Mouse (Mus musculus): Measurements from ENCODE around the gene Olfr1346. TPM values are rescaled to one million over a fixed set of nuclear protein-coding genes. Genes with fewer than 3 reads are reported as not detected.

Olfr1346 gene
- not detected for polyA plus RNA-seq (2014; fragmentation: Illumina TruSeq; extraction: RNeasy Lipid Tissue Mini Kit (QIAGEN cat#74804); ENCODE audit: low read depth, low replicate concordance)

GRCm38 (mm10) chr7:6466951-6467350 is at the start of gene Olfr1346:
Olfr1346 (plus strand) TSS chr7:6467101.

GRCm38 (mm10) chr7:6438388-6438787 is 28.5 kb upstream of the Olfr1346 start, which contains the start of gene Olfr1344:
Olfr1344 (plus strand) TSS chr7:6438688.

GRCm38 (mm10) chr7:6455868-6456267 is 11.0 kb upstream of the Olfr1346 start, which contains the start of gene Olfr1336:
Olfr1336 (plus strand) TSS chr7:6456168.

GRCm38 (mm10) chr7:6486841-6487240 is 19.9 kb downstream of the Olfr1346 start, which contains the start of gene Olfr5:
Olfr5 (minus strand) TSS chr7:6486941.

GRCm38 (mm10) chr7:6499655-6500054 is 32.8 kb downstream of the Olfr1346 start, which contains the start of gene Olfr1347:
Olfr1347 (minus strand) TSS chr7:6499755.

GRCm38 (mm10) chr7:6508648-6509047 is 41.7 kb downstream of the Olfr1346 start, which contains the start of gene Olfr1348:
Olfr1348 (minus strand) TSS chr7:6508748.

GRCm38 (mm10) chr7:6522850-6523249 is 55.9 kb downstream of the Olfr1346 start, which contains the start of gene Olfr1349:
Olfr1349 (minus strand) TSS chr7:6522950.

Other genes starting within 250 kb of the Olfr1346 start
- not detected for gene Zscan5b, start 244.8 kb upstream of the Olfr1346 start, polyA plus RNA-seq (2014; fragmentation: Illumina TruSeq; extraction: RNeasy Lipid Tissue Mini Kit (QIAGEN cat#74804); ENCODE audit: low read depth, low replicate concordance)
- gene Epp13, start 214.4 kb upstream of the Olfr1346 start, polyA plus RNA-seq (2014; fragmentation: Illumina TruSeq; extraction: RNeasy Lipid Tissue Mini Kit (QIAGEN cat#74804); ENCODE audit: low read depth, low replicate concordance): not detected
- 8.7 TPM for gene Zfp667, start 180.5 kb upstream of the Olfr1346 start, polyA plus RNA-seq (2014; fragmentation: Illumina TruSeq; extraction: RNeasy Lipid Tissue Mini Kit (QIAGEN cat#74804); ENCODE audit: low read depth, low replicate concordance)
- 3.1 TPM for gene Zfp583, start 135.8 kb upstream of the Olfr1346 start, polyA plus RNA-seq (2014; fragmentation: Illumina TruSeq; extraction: RNeasy Lipid Tissue Mini Kit (QIAGEN cat#74804); ENCODE audit: low read depth, low replicate concordance)
- 0.93 TPM for gene Gm3854, start 123.3 kb upstream of the Olfr1346 start, polyA plus RNA-seq (2014; fragmentation: Illumina TruSeq; extraction: RNeasy Lipid Tissue Mini Kit (QIAGEN cat#74804); ENCODE audit: low read depth, low replicate concordance)
- gene Zfp78, start 103.8 kb upstream of the Olfr1346 start, polyA plus RNA-seq (2014; fragmentation: Illumina TruSeq; extraction: RNeasy Lipid Tissue Mini Kit (QIAGEN cat#74804); ENCODE audit: low read depth, low replicate concordance): 5.0 TPM
- gene Zfp28, start 83.8 kb upstream of the Olfr1346 start, polyA plus RNA-seq (2014; fragmentation: Illumina TruSeq; extraction: RNeasy Lipid Tissue Mini Kit (QIAGEN cat#74804); ENCODE audit: low read depth, low replicate concordance): 4.0 TPM
- gene Smim17, start 68.4 kb upstream of the Olfr1346 start, polyA plus RNA-seq (2014; fragmentation: Illumina TruSeq; extraction: RNeasy Lipid Tissue Mini Kit (QIAGEN cat#74804); ENCODE audit: low read depth, low replicate concordance): not detected
- not detected for gene Gm20715, start 56.8 kb upstream of the Olfr1346 start, polyA plus RNA-seq (2014; fragmentation: Illumina TruSeq; extraction: RNeasy Lipid Tissue Mini Kit (QIAGEN cat#74804); ENCODE audit: low read depth, low replicate concordance)
- not detected for gene Olfr1344, start 28.4 kb upstream of the Olfr1346 start, polyA plus RNA-seq (2014; fragmentation: Illumina TruSeq; extraction: RNeasy Lipid Tissue Mini Kit (QIAGEN cat#74804); ENCODE audit: low read depth, low replicate concordance)
- gene Olfr1336, start 10.9 kb upstream of the Olfr1346 start, polyA plus RNA-seq (2014; fragmentation: Illumina TruSeq; extraction: RNeasy Lipid Tissue Mini Kit (QIAGEN cat#74804); ENCODE audit: low read depth, low replicate concordance): not detected
- gene Olfr5, start 19.8 kb downstream of the Olfr1346 start, polyA plus RNA-seq (2014; fragmentation: Illumina TruSeq; extraction: RNeasy Lipid Tissue Mini Kit (QIAGEN cat#74804); ENCODE audit: low read depth, low replicate concordance): not detected
- gene Olfr1347, start 32.7 kb downstream of the Olfr1346 start, polyA plus RNA-seq (2014; fragmentation: Illumina TruSeq; extraction: RNeasy Lipid Tissue Mini Kit (QIAGEN cat#74804); ENCODE audit: low read depth, low replicate concordance): not detected
- not detected for gene Olfr1348, start 41.6 kb downstream of the Olfr1346 start, polyA plus RNA-seq (2014; fragmentation: Illumina TruSeq; extraction: RNeasy Lipid Tissue Mini Kit (QIAGEN cat#74804); ENCODE audit: low read depth, low replicate concordance)
- not detected for gene Olfr1349, start 55.8 kb downstream of the Olfr1346 start, polyA plus RNA-seq (2014; fragmentation: Illumina TruSeq; extraction: RNeasy Lipid Tissue Mini Kit (QIAGEN cat#74804); ENCODE audit: low read depth, low replicate concordance)
- gene Olfr1350, start 97.7 kb downstream of the Olfr1346 start, polyA plus RNA-seq (2014; fragmentation: Illumina TruSeq; extraction: RNeasy Lipid Tissue Mini Kit (QIAGEN cat#74804); ENCODE audit: low read depth, low replicate concordance): not detected
- gene Zim1, start 229.3 kb downstream of the Olfr1346 start, polyA plus RNA-seq (2014; fragmentation: Illumina TruSeq; extraction: RNeasy Lipid Tissue Mini Kit (QIAGEN cat#74804); ENCODE audit: low read depth, low replicate concordance): 3.5 TPM